Mouse (Mus musculus): Measurements from ENCODE around the gene Dpy30. TPM values are rescaled to one million over a fixed set of nuclear protein-coding genes. Genes with fewer than 3 reads are reported as not detected.
A peak's percentile ranks its signal among the peaks of the same experiment; 100 is the strongest.

Gene Dpy30
- polyA plus RNA-seq, 1 experiment from 2014 or later: 232 TPM

DNA sequence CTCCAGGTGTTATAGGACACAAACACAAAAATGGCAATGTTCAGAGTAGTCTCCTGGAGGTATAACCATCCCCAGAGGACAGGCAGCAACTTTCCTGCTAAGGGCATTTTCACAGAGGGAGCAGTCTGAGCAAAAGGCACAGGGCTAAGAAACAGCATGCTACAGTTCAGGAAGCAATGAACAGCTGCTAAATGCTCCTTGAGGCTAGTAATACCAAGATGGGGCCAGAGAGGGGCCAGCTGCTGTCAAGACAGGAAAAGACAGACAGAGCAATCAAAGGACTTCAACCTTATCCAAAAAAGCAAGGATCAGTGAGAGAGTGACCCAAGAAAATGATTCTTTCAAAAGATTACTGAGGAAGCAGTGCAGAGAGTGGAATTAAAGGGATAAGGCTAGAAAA is 32.9 kb downstream of the Dpy30 start:
- H3K9me3 ChIP-seq: no peaks in the 10 kb centered on the region
- no peak overlapping the region for H3K4me3 ChIP-seq
- no peaks in the 10 kb centered on the region for H3K27me3 ChIP-seq (ENCODE audit: insufficient read depth, poor library complexity, severe bottlenecking)
- H3K4me1 ChIP-seq: peaks cover 30% of the 10 kb centered on the region
- DNase-seq (ENCODE audit: low spot score): no peak
- no peak overlapping the region for H3K27ac ChIP-seq
- peaks cover 12% of the 10 kb centered on the region for H3K36me3 ChIP-seq

DNA sequence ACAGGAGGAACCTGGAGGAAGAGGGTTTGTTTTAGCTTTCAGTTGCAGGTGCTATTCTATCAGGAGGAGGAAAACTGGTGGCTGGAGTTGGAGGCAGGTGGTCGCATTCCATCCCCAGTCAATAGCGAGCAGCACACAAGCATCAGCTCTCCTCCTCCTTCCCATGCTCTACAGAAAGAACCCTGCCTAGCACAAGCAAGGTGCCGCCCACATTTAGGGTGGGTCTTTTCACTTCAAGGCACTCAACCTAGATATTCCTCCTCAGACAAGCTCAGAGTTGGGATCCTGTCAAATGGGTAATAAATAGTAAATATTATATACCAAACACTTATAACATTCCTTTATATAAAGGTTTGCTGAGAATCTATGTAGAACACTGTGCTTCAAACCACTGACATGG is 33.5 kb downstream of the Dpy30 start:
- no peaks in the 10 kb centered on the region for H3K27me3 ChIP-seq (ENCODE audit: insufficient read depth, poor library complexity, severe bottlenecking)
- DNase-seq (ENCODE audit: low spot score): no peak
- H3K9me3 ChIP-seq: no peaks in the 10 kb centered on the region
- 79% methylated on average over 3 of the region's 3 CpGs for WGBS
- H3K4me1 ChIP-seq: peaks cover 29% of the 10 kb centered on the region
- H3K36me3 ChIP-seq: peaks cover 12% of the 10 kb centered on the region
- H3K4me3 ChIP-seq: no peak overlapping the region
- H3K27ac ChIP-seq: no peak overlapping the region

DNA sequence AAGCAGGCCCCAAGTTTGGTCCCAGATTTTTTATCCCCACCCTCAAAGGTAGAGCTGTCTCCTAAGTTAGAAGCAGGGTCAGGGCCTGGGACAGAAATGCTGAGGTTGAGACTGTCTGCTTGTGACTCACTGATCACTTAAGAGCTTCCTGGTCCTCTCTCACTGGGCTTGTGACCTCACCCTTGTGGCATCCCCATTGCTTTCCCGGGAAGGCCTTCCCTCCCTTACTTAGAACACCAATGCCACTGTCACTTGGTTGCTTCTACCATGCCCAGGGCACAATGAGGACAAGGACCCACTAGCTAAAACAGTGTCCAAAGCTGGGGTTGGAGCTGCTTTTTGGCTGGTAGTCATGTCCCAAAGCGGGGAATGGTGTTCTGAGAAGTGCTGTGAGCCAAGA is 35.1 kb downstream of the Dpy30 start:
- no peak for DNase-seq (ENCODE audit: low spot score)
- Histone ChIP-seq H3K4me1 (peaks cover 30% of the 10 kb centered on the region), H3K36me3 (peaks cover 12% of the 10 kb centered on the region), H3K4me3 (no peak overlapping the region), H3K27me3 (ENCODE audit: insufficient read depth, poor library complexity, severe bottlenecking) (no peaks in the 10 kb centered on the region), H3K27ac (no peak overlapping the region), H3K9me3 (no peaks in the 10 kb centered on the region)
- 73% methylated on average over 2 of the region's 2 CpGs for WGBS

DNA sequence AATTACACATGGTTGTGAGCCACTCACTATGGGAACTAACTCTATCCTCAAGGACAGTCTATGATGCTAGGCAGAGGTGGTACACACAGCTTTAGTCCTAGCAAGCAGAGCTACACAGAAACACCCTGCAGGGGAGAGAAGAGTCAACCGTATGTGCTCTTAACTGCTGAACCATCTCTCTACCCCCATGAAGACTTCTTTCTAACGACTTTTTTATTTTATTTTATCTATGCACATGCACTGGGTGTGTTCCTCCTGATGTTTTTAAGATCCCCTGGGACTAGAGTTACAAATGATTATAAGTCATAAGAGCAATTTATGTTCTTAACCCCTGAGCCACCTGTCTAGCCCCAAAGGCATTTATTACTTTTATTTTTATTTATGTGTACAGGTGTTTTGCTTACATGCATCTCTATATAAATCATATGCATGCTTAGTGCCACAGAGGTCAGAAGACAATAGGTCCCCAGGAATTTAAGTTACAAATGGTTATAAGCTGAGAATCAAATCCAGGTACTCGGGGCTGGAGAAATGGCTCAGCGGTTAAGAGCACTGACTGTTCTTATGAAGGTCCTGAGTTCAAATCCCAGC is 37.5 kb downstream of the Dpy30 start:
- no peak for DNase-seq (ENCODE audit: low spot score)
- no peak overlapping the region for H3K27ac ChIP-seq
- H3K4me1 ChIP-seq: peaks cover 26% of the 10 kb centered on the region
- no peaks in the 10 kb centered on the region for H3K9me3 ChIP-seq
- peaks cover 12% of the 10 kb centered on the region for H3K36me3 ChIP-seq
- WGBS: 83% methylated on average over 4 of the region's 4 CpGs
- H3K27me3 ChIP-seq (ENCODE audit: insufficient read depth, poor library complexity, severe bottlenecking): no peaks in the 10 kb centered on the region
- H3K4me3 ChIP-seq: no peak overlapping the region

DNA sequence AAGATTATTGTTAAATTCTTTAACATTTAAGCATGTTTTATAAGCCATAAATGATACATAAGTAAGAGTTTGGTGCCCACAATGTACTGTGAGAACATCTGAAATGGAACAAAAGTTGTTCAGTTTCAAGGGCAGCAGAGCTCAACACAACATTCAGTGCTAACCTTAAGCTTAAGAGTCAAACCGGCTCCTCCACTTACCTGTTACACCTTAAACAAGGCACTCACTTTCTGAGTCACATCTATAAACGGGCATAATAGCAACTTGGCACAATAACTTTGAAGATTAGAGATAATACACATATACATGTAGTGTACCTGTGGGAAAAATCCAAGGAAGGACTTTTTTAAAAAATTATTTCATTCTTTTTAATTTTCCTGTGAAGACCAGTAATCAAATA is 38.0 kb downstream of the Dpy30 start:
- 84% methylated on average over 2 of the region's 2 CpGs for WGBS
- no peaks in the 10 kb centered on the region for H3K9me3 ChIP-seq

DNA sequence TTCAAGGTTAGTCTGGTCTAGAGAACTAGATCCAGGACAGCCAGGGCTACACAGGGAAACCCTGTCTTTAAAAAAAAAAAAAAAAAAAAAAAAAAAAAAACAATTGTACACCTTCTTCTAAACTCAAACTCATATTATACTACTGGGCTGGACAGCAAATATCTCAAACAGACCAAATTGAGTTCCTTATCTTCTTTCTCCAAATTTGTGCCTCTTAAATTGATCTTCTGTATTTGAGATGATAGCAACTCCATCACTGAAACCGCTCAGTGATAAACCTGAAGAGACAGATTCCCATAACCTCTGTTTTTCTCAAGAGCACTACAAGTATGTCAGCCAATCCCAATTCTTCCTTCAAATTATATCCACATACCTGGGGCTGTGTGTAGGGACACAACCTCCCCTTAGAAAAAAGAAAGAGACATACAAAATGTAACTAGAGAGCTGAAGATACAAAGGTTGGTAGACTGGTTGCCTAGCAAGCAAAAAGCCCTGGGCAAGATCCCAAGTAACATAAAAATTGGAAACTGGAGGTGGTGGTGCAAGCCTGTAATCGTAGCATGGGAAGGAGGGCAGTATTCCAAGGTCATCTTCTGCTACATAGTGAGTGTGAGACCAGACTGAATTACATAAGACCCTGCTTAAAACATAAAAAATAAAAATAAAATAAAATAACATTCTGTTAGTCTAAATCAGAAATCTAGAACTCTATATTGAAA is 39.2 kb downstream of the Dpy30 start:
- no peak for DNase-seq (ENCODE audit: low spot score)
- Histone ChIP-seq H3K36me3 (peaks cover 15% of the 10 kb centered on the region), H3K4me1 (peaks cover 15% of the 10 kb centered on the region), H3K4me3 (no peak overlapping the region), H3K9me3 (no peaks in the 10 kb centered on the region), H3K27ac (no peak overlapping the region), H3K27me3 (ENCODE audit: insufficient read depth, poor library complexity, severe bottlenecking) (no peaks in the 10 kb centered on the region)
- WGBS: 82% methylated on average over 2 of the region's 2 CpGs

More for the DNA sequence above, 38.0 kb downstream of the Dpy30 start:
- Histone ChIP-seq H3K27me3 (ENCODE audit: insufficient read depth, poor library complexity, severe bottlenecking) (no peaks in the 10 kb centered on the region), H3K4me3 (no peak overlapping the region), H3K36me3 (peaks cover 15% of the 10 kb centered on the region), H3K4me1 (peaks cover 22% of the 10 kb centered on the region), H3K27ac (no peak overlapping the region)
- no peak for DNase-seq (ENCODE audit: low spot score)

DNA sequence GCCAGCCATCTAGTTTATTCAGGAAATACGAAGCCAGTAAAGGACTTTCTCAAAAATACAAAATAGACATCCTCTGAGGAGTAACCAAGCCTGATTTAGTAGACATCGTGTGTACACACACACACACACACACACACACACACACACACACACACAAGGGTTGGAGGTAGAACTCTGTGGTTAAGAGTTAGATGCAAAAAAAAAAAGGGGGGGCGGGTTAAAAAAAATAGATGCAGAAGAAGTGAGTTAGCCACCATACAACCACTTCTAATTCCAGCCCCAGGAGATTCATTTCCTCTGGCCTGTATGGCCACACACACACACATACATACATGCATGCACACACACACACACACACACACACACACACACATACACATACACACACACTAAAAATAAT is 41.7 kb downstream of the Dpy30 start:
- H3K27ac ChIP-seq: no peak overlapping the region
- 94% methylated on average over 3 of the region's 3 CpGs for WGBS

DNA sequence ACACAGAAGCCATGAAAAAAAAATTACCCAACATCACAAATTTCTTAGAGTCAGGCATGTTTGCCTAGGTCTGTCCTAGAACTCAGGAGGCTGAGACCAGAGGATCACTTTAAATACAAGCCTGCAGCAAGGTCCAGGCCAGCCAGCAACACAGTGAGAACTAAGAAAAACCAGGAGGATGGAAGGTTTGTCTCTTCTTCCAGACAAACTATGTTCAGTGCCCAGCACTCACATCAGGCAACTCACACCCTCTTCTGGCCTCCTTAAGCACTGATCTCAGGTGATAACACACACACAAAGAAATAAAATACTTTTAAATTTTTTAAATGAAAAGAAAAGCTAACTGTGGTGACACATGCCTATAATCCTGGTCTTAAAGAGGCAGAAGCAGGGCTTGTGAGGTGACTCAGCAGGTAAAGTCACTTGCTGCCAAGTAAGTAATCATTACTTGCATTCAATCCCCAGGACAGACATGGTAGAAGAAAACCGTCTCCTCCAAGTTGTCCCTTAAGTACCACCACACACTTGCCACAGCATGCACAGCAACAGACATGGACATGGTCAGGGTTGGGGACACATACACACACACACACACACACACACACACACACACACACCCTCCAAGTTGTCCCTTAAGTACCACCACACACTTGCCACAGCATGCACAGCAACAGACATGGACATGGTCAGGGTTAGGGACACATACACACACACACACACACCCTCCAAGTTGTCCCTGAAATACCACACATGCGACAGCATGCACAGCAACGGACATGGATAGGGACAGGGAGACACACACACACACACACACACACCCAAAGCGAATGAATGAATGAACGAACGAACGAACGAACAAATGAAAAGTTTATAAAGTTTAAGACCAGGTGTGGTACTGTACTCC is 44.5 kb downstream of the Dpy30 start:
- 91% methylated on average over 8 of the region's 8 CpGs for WGBS
- DNase-seq (ENCODE audit: low spot score): no peak

More for the DNA sequence above, 41.7 kb downstream of the Dpy30 start:
- Histone ChIP-seq H3K4me3 (no peak overlapping the region), H3K36me3 (0 out of 2 replicates have a peak, but pooled peaks cover 3% of the 10 kb centered on the region), H3K4me1 (peaks cover 11% of the 10 kb centered on the region; the same call in 1 of the 2 replicates), H3K9me3 (no peaks in the 10 kb centered on the region), H3K27me3 (ENCODE audit: insufficient read depth, poor library complexity, severe bottlenecking) (no peaks in the 10 kb centered on the region)
- DNase-seq (ENCODE audit: low spot score): no peak

DNA sequence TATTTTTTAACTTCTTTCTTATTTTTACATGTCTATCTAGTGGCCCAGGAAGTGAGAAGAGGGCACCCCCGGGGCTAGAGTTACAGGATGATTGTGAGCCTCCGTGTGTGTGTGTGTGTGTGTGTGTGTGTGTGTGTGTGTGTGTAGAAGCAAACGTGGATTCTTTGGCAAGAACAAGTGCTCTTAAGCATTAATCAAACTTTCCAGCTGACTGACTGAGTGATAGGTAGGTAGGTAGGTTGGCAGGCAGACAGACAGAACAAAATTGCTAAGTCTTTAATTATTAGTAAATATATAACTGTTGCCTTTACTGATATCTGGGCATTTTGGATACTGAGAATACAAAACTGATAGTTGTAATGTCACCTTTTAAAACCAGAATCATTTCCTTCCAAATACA is 49.3 kb downstream of the Dpy30 start:
- WGBS: 62% methylated on average over 3 of the region's 3 CpGs
- no peak for DNase-seq (ENCODE audit: low spot score)

More for the DNA sequence above, 44.5 kb downstream of the Dpy30 start:
- Histone ChIP-seq H3K4me3 (no peak overlapping the region), H3K9me3 (no peaks in the 10 kb centered on the region), H3K4me1 (peaks cover 8% of the 10 kb centered on the region; the same call in 1 of the 2 replicates), H3K36me3 (peaks cover 7% of the 10 kb centered on the region; the same call in 1 of the 2 replicates), H3K27ac (no peak overlapping the region), H3K27me3 (ENCODE audit: insufficient read depth, poor library complexity, severe bottlenecking) (no peaks in the 10 kb centered on the region)

DNA sequence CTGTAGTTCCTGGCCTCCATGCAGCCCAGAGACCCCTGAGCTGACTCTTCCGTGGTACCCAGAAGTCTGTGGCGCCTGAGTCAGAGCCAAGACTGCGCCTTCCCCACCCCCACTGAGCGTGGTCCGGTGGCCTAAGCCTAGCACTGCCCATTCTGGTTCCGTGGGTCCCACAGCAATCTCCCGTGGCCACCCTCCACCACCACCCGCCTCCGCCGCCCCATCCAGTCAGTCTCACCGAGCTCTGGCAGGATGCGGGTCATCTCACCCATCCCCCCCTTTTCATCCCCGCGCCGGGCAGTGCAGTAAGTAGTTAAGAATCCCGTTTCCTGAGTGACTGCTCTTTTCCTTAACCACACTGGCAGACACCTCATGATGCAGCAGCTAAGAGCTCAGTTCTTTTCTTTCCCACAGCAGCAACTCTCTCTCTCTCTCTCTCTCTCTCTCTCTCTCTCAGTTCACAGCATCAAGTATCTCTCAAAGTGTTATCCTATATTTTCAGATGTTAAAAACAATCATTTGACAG is 51.0 kb downstream of the Dpy30 start:
- no peak overlapping the region for H3K4me3 ChIP-seq
- H3K27me3 ChIP-seq (ENCODE audit: insufficient read depth, poor library complexity, severe bottlenecking): no peaks in the 10 kb centered on the region
- peak overlapping the region; percentile 4; the same call in 1 of the 2 replicates for H3K27ac ChIP-seq
- peaks cover 15% of the 10 kb centered on the region for H3K4me1 ChIP-seq
- WGBS: 57% methylated on average over 16 of the region's 16 CpGs
- DNase-seq (ENCODE audit: low spot score): no peak
- H3K9me3 ChIP-seq: no peaks in the 10 kb centered on the region
- H3K36me3 ChIP-seq: peaks cover 9% of the 10 kb centered on the region; the same call in 1 of the 2 replicates

More for the DNA sequence above, 49.3 kb downstream of the Dpy30 start:
- Histone ChIP-seq H3K36me3 (peaks cover 5% of the 10 kb centered on the region; the same call in 1 of the 2 replicates), H3K4me3 (no peak overlapping the region), H3K9me3 (no peaks in the 10 kb centered on the region), H3K4me1 (peaks cover 21% of the 10 kb centered on the region), H3K27me3 (ENCODE audit: insufficient read depth, poor library complexity, severe bottlenecking) (no peaks in the 10 kb centered on the region), H3K27ac (no peak overlapping the region)

DNA sequence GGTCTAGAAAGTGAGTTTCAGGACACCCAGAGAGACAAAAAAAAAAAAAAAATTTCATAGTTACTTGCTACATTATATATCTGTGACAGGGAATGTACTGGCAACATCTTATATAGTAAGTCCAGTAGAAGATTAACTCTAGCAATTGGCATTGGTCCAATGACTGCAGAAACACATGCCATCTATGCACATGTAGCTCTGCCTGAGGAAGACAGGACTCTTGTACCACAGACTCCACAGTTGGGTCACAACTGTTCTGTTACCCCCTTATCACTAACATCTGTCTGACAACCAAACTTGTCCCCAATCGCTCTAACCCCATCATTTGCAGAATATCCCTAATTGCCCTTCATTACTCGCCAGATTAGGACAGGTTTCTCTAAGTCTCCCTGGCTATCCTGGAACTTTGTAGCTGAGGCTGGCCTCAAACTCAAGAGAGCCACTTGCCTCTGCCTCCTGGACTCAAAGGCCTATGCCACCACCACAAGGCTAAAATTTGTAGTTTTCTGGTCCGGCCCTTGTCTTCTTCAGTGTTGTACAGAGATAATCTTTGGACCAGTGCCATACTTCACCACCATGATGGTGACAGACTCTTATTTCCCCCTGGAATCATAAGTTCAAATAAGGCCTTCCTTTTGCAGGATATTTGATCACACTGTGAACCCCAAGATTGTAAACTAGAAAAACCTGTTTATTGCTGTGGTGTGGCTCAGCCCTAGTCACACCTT is 52.0 kb downstream of the Dpy30 start:
- Histone ChIP-seq H3K27me3 (ENCODE audit: insufficient read depth, poor library complexity, severe bottlenecking) (no peaks in the 10 kb centered on the region), H3K36me3 (peaks cover 10% of the 10 kb centered on the region; the same call in 1 of the 2 replicates), H3K27ac (no peak overlapping the region), H3K4me3 (no peak overlapping the region), H3K4me1 (peaks cover 15% of the 10 kb centered on the region), H3K9me3 (no peaks in the 10 kb centered on the region)
- WGBS: 89% methylated on average over 3 of the region's 3 CpGs
- DNase-seq (ENCODE audit: low spot score): no peak

DNA sequence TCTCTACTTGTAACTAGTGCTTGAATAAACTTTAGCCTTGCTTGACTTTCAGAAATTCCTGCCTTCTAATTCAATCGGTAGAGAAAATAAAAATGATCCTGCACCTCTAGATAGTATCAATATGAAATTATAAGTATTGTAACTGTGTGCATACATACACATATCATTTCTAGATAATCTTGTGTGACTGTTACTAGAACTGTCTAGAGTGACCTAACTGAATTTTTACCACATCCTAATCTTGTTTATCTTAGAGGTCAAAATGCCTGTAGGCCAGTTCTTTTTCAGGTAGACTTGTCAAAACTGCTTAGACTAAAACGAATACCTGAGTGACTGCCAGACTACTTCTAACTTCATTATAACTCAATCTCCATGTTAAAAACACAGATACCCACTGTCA is 53.5 kb downstream of the Dpy30 start:
- peaks cover 28% of the 10 kb centered on the region for H3K4me1 ChIP-seq
- WGBS: 73% methylated on average over 2 of the region's 2 CpGs
- H3K9me3 ChIP-seq: no peaks in the 10 kb centered on the region
- H3K4me3 ChIP-seq: no peak overlapping the region
- H3K27me3 ChIP-seq (ENCODE audit: insufficient read depth, poor library complexity, severe bottlenecking): no peaks in the 10 kb centered on the region
- 0 out of 2 replicates have a peak, but pooled peaks cover 5% of the 10 kb centered on the region for H3K36me3 ChIP-seq
- no peak for DNase-seq (ENCODE audit: low spot score)
- H3K27ac ChIP-seq: no peak overlapping the region
